Mouse (Mus musculus): ENCODE results near the gene Spata20. TPM values are rescaled to one million over a fixed set of nuclear protein-coding genes. Genes with fewer than 3 reads are reported as not detected.
A peak's percentile ranks its signal among the peaks of the same experiment; 100 is the strongest.

Spata20 gene
- polyA plus RNA-seq, 1 experiment from 2014 or later = 0.37 TPM

- H3K4me3 ChIP-seq (ENCODE audit: low read length) = peak within 1 kb of the TSS; percentile 51
- under 1% methylated on average over 23 of the region's 26 CpGs for WGBS
Measured at GRCm38 (mm10) chr11:94499661-94500152, 13.7 kb upstream of the Spata20 start, which contains the start of gene Epn3. Epn3 (minus strand) TSS chr11:94499974.

DNA sequence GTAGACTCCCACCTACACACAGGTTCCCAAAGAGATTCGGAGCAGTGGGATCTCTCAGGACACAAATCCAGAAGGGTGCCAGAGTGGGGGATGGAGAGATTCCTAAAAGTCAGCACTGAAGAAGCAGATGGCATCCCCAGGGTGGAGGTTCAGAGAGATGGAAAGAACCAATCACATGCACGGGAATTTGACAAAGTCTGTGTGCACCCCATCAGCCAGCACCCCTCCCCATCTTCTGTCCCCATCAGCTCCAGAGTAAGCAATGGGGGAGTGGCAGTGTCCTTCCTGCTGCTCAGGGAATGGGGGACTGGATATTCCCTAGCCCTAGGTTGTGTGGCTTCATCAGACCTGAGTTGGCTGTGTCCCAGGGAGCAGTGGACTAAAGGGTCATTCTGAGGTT, 13.1 kb upstream of the Spata20 start:
- peak; percentile 32; the same call in 1 of the 2 replicates for ATAC-seq (ENCODE audit: low FRiP score, low TSS enrichment)
- Histone ChIP-seq H3K4me1 (ENCODE audit: insufficient read depth, low read length) (peaks cover 53% of the 10 kb centered on the region), H3K27me3 (ENCODE audit: insufficient read depth, low read length) (no peaks in the 10 kb centered on the region), H3K36me3 (ENCODE audit: insufficient read depth, low read length) (peaks cover 4% of the 10 kb centered on the region; the same call in 1 of the 2 replicates), H3K4me2 (replicated peaks; ENCODE audit: low read depth, low read length) (peak overlapping the region; percentile 56), H3K4me3 (ENCODE audit: low read length) (peak overlapping the region; percentile 51), H3K27ac (ENCODE audit: low read length) (peak overlapping the region; percentile 94), H3K9me3 (ENCODE audit: low read length) (no peaks in the 10 kb centered on the region), H3K9ac (replicated peaks; ENCODE audit: low read length) (peak overlapping the region; percentile 72)
- 0% methylated on average over 2 of the region's 2 CpGs for WGBS

More at GRCm38 (mm10) chr11:94499661-94500152, 13.7 kb upstream of the Spata20 start, which contains the start of gene Epn3:
- H3K27ac ChIP-seq (ENCODE audit: low read length) = peak within 1 kb of the TSS; percentile 94
- peaks cover 53% of the 10 kb centered on the region for H3K4me1 ChIP-seq (ENCODE audit: insufficient read depth, low read length)
- peak within 1 kb of the TSS; percentile 56 for H3K4me2 ChIP-seq (replicated peaks; ENCODE audit: low read depth, low read length)
- peak; percentile 74 for ATAC-seq (ENCODE audit: low FRiP score, low TSS enrichment)
- no peaks in the 10 kb centered on the region for H3K27me3 ChIP-seq (ENCODE audit: insufficient read depth, low read length)
- H3K9me3 ChIP-seq (ENCODE audit: low read length) = no peaks in the 10 kb centered on the region
- peaks cover 4% of the 10 kb centered on the region; the same call in 1 of the 2 replicates for H3K36me3 ChIP-seq (ENCODE audit: insufficient read depth, low read length)
- peak within 1 kb of the TSS; percentile 72 for H3K9ac ChIP-seq (replicated peaks; ENCODE audit: low read length)

GRCm38 (mm10) chr11:94498093-94498996, 12.4 kb upstream of the Spata20 start:
- Histone ChIP-seq H3K27ac (ENCODE audit: low read length) (peak overlapping the region; percentile 94), H3K9me3 (ENCODE audit: low read length) (no peaks in the 10 kb centered on the region), H3K4me3 (ENCODE audit: low read length) (peak overlapping the region; percentile 51), H3K9ac (replicated peaks; ENCODE audit: low read length) (peak overlapping the region; percentile 72), H3K4me1 (ENCODE audit: insufficient read depth, low read length) (peaks cover 53% of the 10 kb centered on the region), H3K36me3 (ENCODE audit: insufficient read depth, low read length) (peaks cover 4% of the 10 kb centered on the region; the same call in 1 of the 2 replicates), H3K27me3 (ENCODE audit: insufficient read depth, low read length) (no peaks in the 10 kb centered on the region), H3K4me2 (replicated peaks; ENCODE audit: low read depth, low read length) (peak overlapping the region; percentile 56)
- ATAC-seq (ENCODE audit: low FRiP score, low TSS enrichment) = peak; percentile 54
- 18% methylated on average over 18 of the region's 19 CpGs for WGBS

DNA sequence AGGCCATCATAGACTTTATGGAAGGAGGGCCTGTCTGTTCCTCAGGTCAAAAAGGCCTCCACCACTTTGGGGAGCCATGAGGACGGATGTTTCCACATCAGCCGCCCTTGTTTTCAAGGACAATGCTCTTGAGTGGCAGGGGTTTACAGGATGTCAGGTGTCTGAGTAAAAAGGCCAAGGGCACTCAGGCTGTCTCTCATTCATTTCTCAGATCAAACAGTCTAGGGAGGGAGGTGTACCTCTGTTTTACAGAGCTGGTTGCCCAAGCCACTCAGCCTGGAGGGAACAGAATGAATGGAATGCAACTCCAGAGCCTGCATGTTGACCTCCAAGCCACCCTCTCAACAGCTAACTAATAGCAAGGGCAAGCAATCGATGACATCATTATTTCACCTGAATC, 9.4 kb upstream of the Spata20 start:
- Histone ChIP-seq H3K4me3 (ENCODE audit: low read length) (no peak overlapping the region), H3K27ac (ENCODE audit: low read length) (no peak overlapping the region), H3K4me1 (ENCODE audit: insufficient read depth, low read length) (peaks cover 60% of the 10 kb centered on the region), H3K36me3 (ENCODE audit: insufficient read depth, low read length) (peaks cover 4% of the 10 kb centered on the region; the same call in 1 of the 2 replicates), H3K9ac (replicated peaks; ENCODE audit: low read length) (no peak overlapping the region; the same call in 1 of the 2 replicates), H3K4me2 (replicated peaks; ENCODE audit: low read depth, low read length) (no peak overlapping the region), H3K9me3 (ENCODE audit: low read length) (no peaks in the 10 kb centered on the region), H3K27me3 (ENCODE audit: insufficient read depth, low read length) (peaks cover 4% of the 10 kb centered on the region; the same call in 1 of the 2 replicates)
- WGBS = 78% methylated on average over 3 of the region's 3 CpGs
- no peak for ATAC-seq (ENCODE audit: low FRiP score, low TSS enrichment)

DNA sequence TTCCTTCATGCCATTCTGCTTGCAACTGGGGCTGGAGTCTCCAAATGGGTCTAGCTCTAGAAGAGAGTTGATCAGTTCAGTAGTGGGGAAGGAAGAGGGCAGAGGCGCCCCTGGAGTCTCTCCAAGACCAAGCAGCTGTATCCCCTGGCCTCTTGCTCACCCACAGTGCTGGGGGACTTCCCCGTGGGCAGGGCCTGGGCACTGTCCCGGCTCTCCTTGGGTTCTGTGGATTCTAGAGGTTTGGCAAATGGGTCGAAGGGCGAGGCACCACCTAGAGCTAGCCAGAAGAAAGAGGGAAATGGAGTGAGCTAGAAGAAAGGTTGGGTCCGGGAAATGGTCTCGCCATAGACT, 5.7 kb upstream of the Spata20 start:
- Histone ChIP-seq H3K9me3 (ENCODE audit: low read length) (no peaks in the 10 kb centered on the region), H3K4me3 (ENCODE audit: low read length) (peak overlapping the region; percentile 50), H3K9ac (replicated peaks; ENCODE audit: low read length) (peak overlapping the region; percentile 70), H3K27me3 (ENCODE audit: insufficient read depth, low read length) (peaks cover 4% of the 10 kb centered on the region; the same call in 1 of the 2 replicates), H3K4me2 (replicated peaks; ENCODE audit: low read depth, low read length) (peak overlapping the region; percentile 77), H3K27ac (ENCODE audit: low read length) (no peak overlapping the region), H3K36me3 (ENCODE audit: insufficient read depth, low read length) (peaks cover 4% of the 10 kb centered on the region; the same call in 1 of the 2 replicates), H3K4me1 (ENCODE audit: insufficient read depth, low read length) (peaks cover 35% of the 10 kb centered on the region)
- WGBS = 68% methylated on average over 7 of the region's 7 CpGs
- ATAC-seq (ENCODE audit: low FRiP score, low TSS enrichment) = no peak; the same call in 1 of the 2 replicates

GRCm38 (mm10) chr11:94491035-94491748, 5.2 kb upstream of the Spata20 start:
- peaks cover 30% of the 10 kb centered on the region for H3K4me1 ChIP-seq (ENCODE audit: insufficient read depth, low read length)
- H3K4me2 ChIP-seq (replicated peaks; ENCODE audit: low read depth, low read length) = peak overlapping the region; percentile 77
- peaks cover 4% of the 10 kb centered on the region; the same call in 1 of the 2 replicates for H3K36me3 ChIP-seq (ENCODE audit: insufficient read depth, low read length)
- ATAC-seq (ENCODE audit: low FRiP score, low TSS enrichment) = peak; percentile 72
- H3K27ac ChIP-seq (ENCODE audit: low read length) = no peak overlapping the region
- H3K27me3 ChIP-seq (ENCODE audit: insufficient read depth, low read length) = peaks cover 4% of the 10 kb centered on the region; the same call in 1 of the 2 replicates
- H3K4me3 ChIP-seq (ENCODE audit: low read length) = peak overlapping the region; percentile 50
- peak overlapping the region; percentile 70 for H3K9ac ChIP-seq (replicated peaks; ENCODE audit: low read length)
- no peaks in the 10 kb centered on the region for H3K9me3 ChIP-seq (ENCODE audit: low read length)
- whole genome bisulfite sequencing = 7% methylated on average over 55 of the region's 55 CpGs

GRCm38 (mm10) chr11:94489745-94490144, 3.8 kb upstream of the Spata20 start:
- ATAC-seq (ENCODE audit: low FRiP score, low TSS enrichment) = no peak
- H3K27me3 ChIP-seq (ENCODE audit: insufficient read depth, low read length) = peaks cover 4% of the 10 kb centered on the region; the same call in 1 of the 2 replicates

GRCm38 (mm10) chr11:94488767-94489533, 3.0 kb upstream of the Spata20 start:
- no peak overlapping the region for H3K27ac ChIP-seq (ENCODE audit: low read length)
- no peaks in the 10 kb centered on the region for H3K9me3 ChIP-seq (ENCODE audit: low read length)
- no peak for ATAC-seq (ENCODE audit: low FRiP score, low TSS enrichment)
- H3K27me3 ChIP-seq (ENCODE audit: insufficient read depth, low read length) = peaks cover 4% of the 10 kb centered on the region; the same call in 1 of the 2 replicates
- no peak overlapping the region for H3K4me2 ChIP-seq (replicated peaks; ENCODE audit: low read depth, low read length)
- WGBS = 87% methylated on average over 11 of the region's 11 CpGs
- H3K4me1 ChIP-seq (ENCODE audit: insufficient read depth, low read length) = peaks cover 24% of the 10 kb centered on the region
- no peak overlapping the region for H3K4me3 ChIP-seq (ENCODE audit: low read length)
- no peaks in the 10 kb centered on the region for H3K36me3 ChIP-seq (ENCODE audit: insufficient read depth, low read length)
- no peak overlapping the region for H3K9ac ChIP-seq (replicated peaks; ENCODE audit: low read length)

More at GRCm38 (mm10) chr11:94489745-94490144, 3.8 kb upstream of the Spata20 start:
- Histone ChIP-seq H3K9me3 (ENCODE audit: low read length) (no peaks in the 10 kb centered on the region), H3K36me3 (ENCODE audit: insufficient read depth, low read length) (no peaks in the 10 kb centered on the region), H3K4me2 (replicated peaks; ENCODE audit: low read depth, low read length) (no peak overlapping the region), H3K9ac (replicated peaks; ENCODE audit: low read length) (no peak overlapping the region), H3K4me1 (ENCODE audit: insufficient read depth, low read length) (peaks cover 24% of the 10 kb centered on the region), H3K4me3 (ENCODE audit: low read length) (no peak overlapping the region), H3K27ac (ENCODE audit: low read length) (0 out of 2 replicates have a peak overlapping the region, but pooled peaks have one; percentile 28)
- WGBS = 41% methylated on average over 4 of the region's 4 CpGs

DNA sequence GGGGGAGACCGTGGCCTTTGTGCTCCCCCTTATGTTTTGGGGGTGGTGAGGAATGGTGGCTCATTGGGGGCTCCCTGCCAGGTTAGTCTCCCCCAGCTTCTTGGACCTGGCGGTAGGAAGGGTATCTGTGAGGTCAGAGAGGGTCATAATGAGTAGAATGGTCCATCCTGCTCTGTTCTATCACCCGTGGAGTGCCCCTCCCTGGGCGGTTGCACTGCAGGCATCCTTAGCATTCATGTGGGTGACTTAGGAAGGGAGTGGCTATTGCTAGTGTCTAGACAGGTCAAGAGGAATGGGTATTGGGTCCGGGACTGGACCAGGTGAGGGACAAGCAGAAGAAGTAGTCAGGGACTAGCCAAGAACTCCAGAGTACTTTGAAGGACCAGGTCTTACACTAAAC, 756 bp downstream of the Spata20 start:
- 67% methylated on average over 5 of the region's 5 CpGs for WGBS
- no peaks in the 10 kb centered on the region for H3K9me3 ChIP-seq (ENCODE audit: low read length)
- H3K4me1 ChIP-seq (ENCODE audit: insufficient read depth, low read length) = peaks cover 10% of the 10 kb centered on the region
- no peak overlapping the region for H3K27ac ChIP-seq (ENCODE audit: low read length)
- no peak overlapping the region for H3K4me3 ChIP-seq (ENCODE audit: low read length)
- H3K4me2 ChIP-seq (replicated peaks; ENCODE audit: low read depth, low read length) = no peak overlapping the region
- no peaks in the 10 kb centered on the region for H3K36me3 ChIP-seq (ENCODE audit: insufficient read depth, low read length)
- ATAC-seq (ENCODE audit: low FRiP score, low TSS enrichment) = no peak
- H3K9ac ChIP-seq (replicated peaks; ENCODE audit: low read length) = no peak overlapping the region
- no peaks in the 10 kb centered on the region; the same call in 1 of the 2 replicates for H3K27me3 ChIP-seq (ENCODE audit: insufficient read depth, low read length)
